Mouse (Mus musculus): Measurements from ENCODE around the gene Afg1l. TPM values are rescaled to one million over a fixed set of nuclear protein-coding genes. Genes with fewer than 3 reads are reported as not detected.

Afg1l gene
- polyA plus RNA-seq, 1 experiment from 2014 or later, result 7.4 TPM

- 84% methylated on average over 11 of the region's 11 CpGs for WGBS
- peak; percentile 71; the same call in 1 of the 2 replicates for ATAC-seq (ENCODE audit: insufficient number of reproducible peaks, insufficient read depth, low FRiP score, low read depth)
These were observed 213.2 kb downstream of the Afg1l start for GRCm38 (mm10) chr10:42265021-42265689.

DNA sequence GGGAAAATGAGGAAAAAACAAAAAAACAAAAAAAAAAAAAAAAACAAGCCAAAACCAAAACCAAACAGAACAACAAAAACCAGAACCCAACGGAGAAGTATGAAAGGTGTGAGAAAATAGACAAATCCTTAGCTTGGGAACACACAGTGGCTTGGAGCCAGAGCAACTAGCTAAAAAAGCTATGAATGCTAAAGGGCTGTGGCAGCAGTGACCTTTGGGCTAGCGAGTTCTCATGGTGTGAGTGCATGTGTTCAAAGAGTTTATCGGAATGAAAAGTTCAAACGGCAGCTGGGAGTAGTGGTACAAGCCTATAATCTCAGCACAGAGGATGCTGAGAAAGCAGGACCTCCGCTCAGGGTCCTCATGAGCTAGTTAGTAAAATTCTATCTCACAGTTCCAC, 214.2 kb downstream of the Afg1l start:
- Histone ChIP-seq H3K9me3 (ENCODE audit: control insufficient read depth, low read depth, low read length) (no peaks in the 10 kb centered on the region), H3K4me2 (replicated peaks; ENCODE audit: low read depth, low read length) (no peak overlapping the region), H3K9ac (replicated peaks; ENCODE audit: low read depth, low read length) (no peak overlapping the region), H3K27ac (ENCODE audit: low read length) (no peak overlapping the region), H3K27me3 (ENCODE audit: control insufficient read depth, insufficient read depth, low read length) (no peaks in the 10 kb centered on the region), H3K4me3 (ENCODE audit: low read depth, low read length) (no peak overlapping the region), H3K4me1 (ENCODE audit: control insufficient read depth, insufficient read depth, low read length) (no peaks in the 10 kb centered on the region), H3K36me3 (ENCODE audit: control insufficient read depth, insufficient read depth, low read length) (peaks cover 14% of the 10 kb centered on the region)
- 82% methylated on average over 5 of the region's 5 CpGs for WGBS
- no peak for ATAC-seq (ENCODE audit: insufficient number of reproducible peaks, insufficient read depth, low FRiP score, low read depth)

More at GRCm38 (mm10) chr10:42265021-42265689, 213.2 kb downstream of the Afg1l start:
- Histone ChIP-seq H3K9ac (replicated peaks; ENCODE audit: low read depth, low read length) (no peak overlapping the region), H3K4me3 (ENCODE audit: low read depth, low read length) (no peak overlapping the region), H3K27me3 (ENCODE audit: control insufficient read depth, insufficient read depth, low read length) (no peaks in the 10 kb centered on the region), H3K27ac (ENCODE audit: low read length) (no peak overlapping the region), H3K4me1 (ENCODE audit: control insufficient read depth, insufficient read depth, low read length) (peaks cover 7% of the 10 kb centered on the region; the same call in 1 of the 2 replicates), H3K36me3 (ENCODE audit: control insufficient read depth, insufficient read depth, low read length) (peaks cover 18% of the 10 kb centered on the region), H3K9me3 (ENCODE audit: control insufficient read depth, low read depth, low read length) (no peaks in the 10 kb centered on the region), H3K4me2 (replicated peaks; ENCODE audit: low read depth, low read length) (no peak overlapping the region)

DNA sequence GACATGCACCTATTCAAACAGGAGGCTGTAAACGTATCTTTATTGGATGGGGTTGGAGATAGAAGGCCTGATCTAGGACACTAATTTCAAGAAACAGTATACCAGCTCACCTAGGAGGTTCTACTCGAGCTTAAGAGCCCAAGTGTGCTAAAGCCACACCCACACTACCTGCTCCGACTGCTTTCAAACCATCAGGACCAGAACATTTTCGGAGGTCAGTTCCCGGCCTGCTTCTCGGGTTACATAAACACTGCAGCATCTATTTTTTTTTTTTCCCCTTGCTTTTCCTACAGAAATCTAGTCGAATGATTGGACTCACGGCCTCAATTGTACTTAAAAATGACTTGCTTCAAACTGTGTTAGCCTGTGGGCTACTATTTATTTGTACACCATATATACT, 214.7 kb downstream of the Afg1l start:
- Histone ChIP-seq H3K4me3 (ENCODE audit: low read depth, low read length) (no peak overlapping the region), H3K4me2 (replicated peaks; ENCODE audit: low read depth, low read length) (no peak overlapping the region), H3K9ac (replicated peaks; ENCODE audit: low read depth, low read length) (no peak overlapping the region), H3K36me3 (ENCODE audit: control insufficient read depth, insufficient read depth, low read length) (peaks cover 14% of the 10 kb centered on the region), H3K27ac (ENCODE audit: low read length) (no peak overlapping the region), H3K9me3 (ENCODE audit: control insufficient read depth, low read depth, low read length) (no peaks in the 10 kb centered on the region), H3K4me1 (ENCODE audit: control insufficient read depth, insufficient read depth, low read length) (no peaks in the 10 kb centered on the region), H3K27me3 (ENCODE audit: control insufficient read depth, insufficient read depth, low read length) (no peaks in the 10 kb centered on the region)
- WGBS, result 48% methylated on average over 8 of the region's 8 CpGs
- no peak for ATAC-seq (ENCODE audit: insufficient number of reproducible peaks, insufficient read depth, low FRiP score, low read depth)

Other genes starting within 250 kb of the Afg1l start
- 10.2 and 10.5 TPM in 2 replicates for gene Foxo3, start 201.8 kb downstream of the Afg1l start, polyA plus RNA-seq (2014; fragmentation: Nextera tagmentation; extraction: Ambion mirVana)
- gene Snx3, start 23.5 kb upstream of the Afg1l start, polyA plus RNA-seq (2014; fragmentation: Nextera tagmentation; extraction: Ambion mirVana), result 301 and 311 TPM in 2 replicates
- gene Nr2e1, start 105.1 kb upstream of the Afg1l start, polyA plus RNA-seq (2014; fragmentation: Nextera tagmentation; extraction: Ambion mirVana), result not detected in 2 replicates
- gene Ostm1, start 105.3 kb upstream of the Afg1l start, polyA plus RNA-seq (2014; fragmentation: Nextera tagmentation; extraction: Ambion mirVana), result 11.9 and 12.5 TPM in 2 replicates

Data from stomach, embryonic 14.5 days (tissue).